Mouse (Mus musculus) heart, adult 10 weeks (tissue): ENCODE data around the gene Gm11559. TPM values are rescaled to one million over a fixed set of nuclear protein-coding genes. Genes with fewer than 3 reads are reported as not detected.

Experiments
- polyA plus RNA-seq: library from polyadenylated mRNA; stranded (reverse); fragments of 350-450 nt; fragmentation: Illumina TruSeq; extraction: RNeasy Lipid Tissue Mini Kit (QIAGEN cat#74804); gene quantifications from one replicate; pipeline ENCODE4 v1.2.3, GENCODE M21; 2014; ENCODE audit warnings: low read depth, low replicate concordance

The Gm11559 gene
- polyA plus RNA-seq: not detected

GRCm38 (mm10) chr11:99864176-99864575 lies at the start of gene Gm11559:
TSS of gene Gm11559 (plus strand) at chr11:99864476.

GRCm38 (mm10) chr11:99815566-99815965 lies 48.7 kb upstream of the Gm11559 start, which contains the start of gene Gm11564:
TSS of gene Gm11564 (minus strand) at chr11:99815666.

DNA sequence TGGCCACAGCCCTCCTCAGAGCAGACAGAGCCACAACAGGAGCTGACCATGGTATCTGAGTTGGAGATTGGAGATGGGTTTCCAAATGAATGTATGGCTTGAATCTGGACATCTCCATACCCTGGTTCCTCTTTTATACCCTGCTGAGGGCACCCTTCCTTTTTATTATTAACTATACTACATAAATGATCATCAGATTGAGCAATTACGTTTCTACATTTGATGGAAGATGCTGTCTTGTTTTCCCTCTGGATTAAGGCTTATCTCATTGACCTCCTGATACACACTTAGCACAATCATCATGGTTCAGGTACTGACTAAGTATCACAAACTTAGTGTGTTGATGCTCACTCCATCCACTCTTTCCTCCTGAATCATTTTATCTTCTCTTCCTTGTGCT lies 26.3 kb upstream of the Gm11559 start, which contains the start of gene 2300003K06Rik:
Gene 2300003K06Rik (minus strand): TSS at position 101 of the 400 bp plus-strand sequence.

DNA sequence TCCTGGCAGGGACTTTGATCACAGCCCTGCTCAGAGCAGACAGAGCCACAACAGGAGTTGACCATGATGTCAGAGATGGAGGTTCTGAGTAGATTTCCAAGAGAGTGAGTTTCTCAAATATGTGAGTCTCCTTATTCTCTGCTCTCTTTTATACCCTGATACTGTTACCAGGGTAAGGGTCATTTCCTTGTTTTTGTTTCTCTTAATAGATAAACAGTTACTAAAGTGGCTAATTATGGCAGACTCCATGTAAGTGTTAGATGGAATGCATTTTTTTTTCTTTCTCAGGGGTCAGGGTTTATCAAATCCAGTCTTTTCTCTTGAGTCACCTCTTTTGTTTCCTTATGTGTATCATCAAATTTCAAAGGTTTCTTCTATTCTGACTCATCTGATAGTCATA lies 12.8 kb upstream of the Gm11559 start, which contains the start of gene Krtap4-16:
Gene Krtap4-16 (minus strand): TSS at position 101 of the 400 bp plus-strand sequence.

DNA sequence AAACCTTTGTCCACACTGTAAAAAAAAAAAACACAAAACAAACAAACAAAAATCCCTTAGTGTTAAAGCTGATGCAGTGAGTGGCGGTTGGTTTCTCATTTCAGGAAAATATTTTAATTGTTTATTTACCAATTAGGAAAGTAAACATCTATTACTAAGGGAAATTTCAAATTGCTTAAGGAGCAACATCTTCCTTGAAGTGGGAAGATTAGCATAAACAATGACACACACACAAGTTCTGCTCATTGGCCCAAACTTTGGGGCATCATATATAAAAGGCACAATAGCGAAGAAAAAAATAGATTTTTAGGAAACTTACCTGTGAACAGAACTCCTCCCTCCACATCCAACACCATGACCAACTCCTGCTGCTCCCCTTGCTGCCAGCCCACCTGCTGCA lies 6.7 kb upstream of the Gm11559 start, which contains the start of gene Gm11568:
Gene Gm11568 (plus strand): TSS at position 301 of the 400 bp plus-strand sequence.

DNA sequence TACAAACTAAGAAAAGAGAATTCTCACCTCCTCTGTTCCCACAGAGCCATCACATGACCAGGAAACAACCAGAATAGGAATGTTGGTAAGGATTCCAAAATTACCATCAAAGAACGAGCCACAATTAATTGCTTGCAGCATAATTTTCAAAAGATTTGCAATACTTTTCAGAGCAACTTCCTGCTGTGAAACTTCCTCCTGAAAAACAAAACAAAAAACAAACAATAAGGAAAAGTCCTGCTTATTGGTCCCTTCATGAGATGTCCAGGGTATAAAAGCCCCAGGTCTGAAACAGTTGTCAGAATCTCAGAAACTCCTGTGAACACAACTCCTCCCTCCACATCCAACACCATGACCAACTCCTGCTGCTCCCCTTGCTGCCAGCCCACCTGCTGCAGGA lies 8.8 kb downstream of the Gm11559 start, which contains the start of gene Krtap9-1:
Gene Krtap9-1 (plus strand): TSS at position 301 of the 400 bp plus-strand sequence.

GRCm38 (mm10) chr11:99878887-99879286 lies 14.6 kb downstream of the Gm11559 start, which contains the start of gene Gm11567:
TSS of gene Gm11567 (plus strand) at chr11:99879187.

DNA sequence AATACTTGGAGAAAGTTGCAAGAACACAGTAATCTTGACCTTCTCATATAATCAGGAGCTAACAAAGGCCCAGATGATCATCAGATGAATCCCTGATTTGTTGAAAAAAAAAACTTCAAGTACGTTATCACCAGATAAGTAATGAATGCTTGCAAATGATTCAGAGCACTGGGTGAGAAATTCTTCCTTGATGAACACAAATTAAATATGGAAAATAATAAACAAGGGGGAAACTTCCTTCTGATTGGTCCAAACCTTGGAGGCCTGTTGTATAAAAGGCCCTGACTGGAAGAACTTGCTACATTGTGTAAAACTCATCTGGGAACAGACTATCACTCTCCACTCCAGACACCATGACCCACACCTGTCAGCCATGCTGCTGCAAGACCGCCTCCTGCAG lies 43.3 kb downstream of the Gm11559 start, which contains the start of gene Krtap31-1:
Gene Krtap31-1 (plus strand): TSS at position 301 of the 400 bp plus-strand sequence.

GRCm38 (mm10) chr11:99914451-99914850 lies 50.2 kb downstream of the Gm11559 start, which contains the start of gene Gm11565:
TSS of gene Gm11565 (plus strand) at chr11:99914751.

Other genes with a start within 250 kb of the Gm11559 start
- not detected for gene Krtap2-4, start 249.6 kb upstream of the Gm11559 start, polyA plus RNA-seq
- not detected for gene Gm11562, start 244.0 kb upstream of the Gm11559 start, polyA plus RNA-seq
- gene Krtap4-1, start 236.2 kb upstream of the Gm11559 start, polyA plus RNA-seq: not detected
- not detected for gene Krtap4-2, start 229.4 kb upstream of the Gm11559 start, polyA plus RNA-seq
- not detected for gene Krtap4-7, start 220.4 kb upstream of the Gm11559 start, polyA plus RNA-seq
- gene Gm11555, start 214.2 kb upstream of the Gm11559 start, polyA plus RNA-seq: not detected
- gene Gm11563, start 205.5 kb upstream of the Gm11559 start, polyA plus RNA-seq: not detected
- gene Krtap4-6, start 198.5 kb upstream of the Gm11559 start, polyA plus RNA-seq: not detected
- gene Gm14190, start 173.7 kb upstream of the Gm11559 start, polyA plus RNA-seq: not detected
- gene Gm14180, start 130.2 kb upstream of the Gm11559 start, polyA plus RNA-seq: not detected
- not detected for gene Gm11595, start 91.6 kb upstream of the Gm11559 start, polyA plus RNA-seq
- gene Krtap4-8, start 83.8 kb upstream of the Gm11559 start, polyA plus RNA-seq: not detected
- gene Krtap4-9, start 79.3 kb upstream of the Gm11559 start, polyA plus RNA-seq: not detected
- gene Gm11596, start 71.0 kb upstream of the Gm11559 start, polyA plus RNA-seq: not detected
- gene Gm11569, start 65.5 kb upstream of the Gm11559 start, polyA plus RNA-seq: not detected
- gene Gm11554, start 60.0 kb upstream of the Gm11559 start, polyA plus RNA-seq: not detected
- gene Krtap4-13, start 54.6 kb upstream of the Gm11559 start, polyA plus RNA-seq: not detected
- gene Gm11564, start 48.8 kb upstream of the Gm11559 start, polyA plus RNA-seq: not detected
- gene 2300003K06Rik, start 26.4 kb upstream of the Gm11559 start, polyA plus RNA-seq: not detected
- gene Krtap4-16, start 12.9 kb upstream of the Gm11559 start, polyA plus RNA-seq: not detected
- not detected for gene Gm11568, start 6.6 kb upstream of the Gm11559 start, polyA plus RNA-seq
- gene Krtap9-1, start 8.9 kb downstream of the Gm11559 start, polyA plus RNA-seq: not detected
- gene Gm11567, start 14.7 kb downstream of the Gm11559 start, polyA plus RNA-seq: not detected
- not detected for gene Krtap31-1, start 43.4 kb downstream of the Gm11559 start, polyA plus RNA-seq
- gene Gm11565, start 50.3 kb downstream of the Gm11559 start, polyA plus RNA-seq: not detected
- not detected for gene Krtap31-2, start 71.8 kb downstream of the Gm11559 start, polyA plus RNA-seq
- gene Krtap9-5, start 84.0 kb downstream of the Gm11559 start, polyA plus RNA-seq: not detected
- not detected for gene Krtap29-1, start 114.6 kb downstream of the Gm11559 start, polyA plus RNA-seq
- not detected for gene Krtap16-1, start 122.1 kb downstream of the Gm11559 start, polyA plus RNA-seq
- not detected for gene Krtap17-1, start 129.5 kb downstream of the Gm11559 start, polyA plus RNA-seq
- gene Krt33a, start 151.7 kb downstream of the Gm11559 start, polyA plus RNA-seq: not detected
- not detected for gene Krt33b, start 165.4 kb downstream of the Gm11559 start, polyA plus RNA-seq
- not detected for gene Krt34, start 177.1 kb downstream of the Gm11559 start, polyA plus RNA-seq
- not detected for gene Krt31, start 186.1 kb downstream of the Gm11559 start, polyA plus RNA-seq
- not detected for gene Krt32, start 223.8 kb downstream of the Gm11559 start, polyA plus RNA-seq
- not detected for gene Krt35, start 231.8 kb downstream of the Gm11559 start, polyA plus RNA-seq
- gene Krt36, start 241.2 kb downstream of the Gm11559 start, polyA plus RNA-seq: not detected